Mouse (Mus musculus) gastrocnemius, postnatal 10 days (tissue): ENCODE results near the gene Prkca. TPM values are rescaled to one million over a fixed set of nuclear protein-coding genes. Genes with fewer than 3 reads are reported as not detected.

Experiments used
- DNase-seq: peaks from one replicate; pipeline ENCODE4 v3.0.0; 2021; ENCODE audit warnings: mixed read lengths
- total RNA-seq, 2 experiments: library from RNA; stranded (reverse); gene quantifications; 2 replicates each; pipeline ENCODE4 v1.2.3; 2021

The Prkca gene
- total RNA-seq, 2 experiments from 2014 or later, result 47.6 to 51.0 TPM

DNA sequence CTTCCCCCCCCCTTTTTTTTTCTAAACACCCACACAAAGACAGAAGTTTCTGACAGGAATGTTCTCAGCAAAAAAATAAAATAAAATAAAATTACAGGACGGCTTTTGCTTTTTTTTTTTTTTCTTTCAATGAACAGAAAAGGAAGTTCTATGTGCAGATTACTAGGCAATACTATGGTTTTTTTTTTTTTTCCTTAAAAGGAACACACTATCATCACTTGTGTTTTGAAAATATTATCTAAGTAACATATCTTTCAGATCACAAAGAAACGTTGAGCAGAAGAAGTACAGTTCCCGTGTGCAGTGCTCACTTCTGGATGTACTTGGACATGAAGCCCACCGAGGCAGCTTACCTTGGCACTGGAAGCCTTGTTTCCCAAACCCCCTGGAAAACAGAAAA, 3.4 kb downstream of the Prkca start:
- DNase-seq, result no peak

DNA sequence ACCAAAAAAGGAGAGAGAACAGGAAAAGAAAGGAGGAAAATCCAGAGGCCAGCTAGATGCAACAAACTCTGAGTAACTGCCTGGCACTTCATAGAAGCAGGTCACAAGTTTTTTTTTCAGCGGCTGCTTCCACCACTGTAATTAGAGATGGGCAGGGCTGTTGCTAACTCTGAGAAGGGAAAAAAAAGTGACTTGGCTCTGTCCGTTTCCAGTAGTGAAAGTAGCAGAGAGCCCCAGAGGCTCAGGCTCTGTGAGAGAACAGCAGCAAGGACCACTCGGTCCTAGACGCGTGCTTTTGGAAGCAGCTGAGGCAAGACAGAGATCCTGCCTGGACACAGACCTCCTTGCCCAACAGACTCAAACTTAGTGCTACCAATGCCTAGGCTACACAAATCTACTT, 7.3 kb downstream of the Prkca start:
- DNase-seq, result peak; percentile 15

DNA sequence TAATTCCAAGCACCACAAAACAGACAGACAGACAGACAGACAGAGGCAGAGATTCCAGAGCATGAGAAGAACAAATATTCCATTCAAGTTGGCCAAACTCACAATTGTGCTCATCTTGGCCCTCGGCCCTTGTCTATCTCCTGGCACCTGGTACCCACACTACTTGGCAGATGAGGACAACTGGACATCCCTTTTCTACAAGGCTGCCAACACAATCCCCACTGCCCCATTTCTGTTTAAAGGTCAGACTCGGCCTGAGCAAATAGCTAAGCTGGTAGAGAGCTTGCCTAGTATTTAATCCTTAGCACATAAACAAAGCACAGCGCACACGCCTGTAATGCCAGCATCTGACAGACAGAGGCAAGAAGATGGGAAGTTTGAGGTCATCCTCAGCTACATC, 8.2 kb downstream of the Prkca start:
- no peak for DNase-seq

- DNase-seq, result no peak
These were observed 9.1 kb downstream of the Prkca start for GRCm38 (mm10) chr11:108334658-108335057.

DNA sequence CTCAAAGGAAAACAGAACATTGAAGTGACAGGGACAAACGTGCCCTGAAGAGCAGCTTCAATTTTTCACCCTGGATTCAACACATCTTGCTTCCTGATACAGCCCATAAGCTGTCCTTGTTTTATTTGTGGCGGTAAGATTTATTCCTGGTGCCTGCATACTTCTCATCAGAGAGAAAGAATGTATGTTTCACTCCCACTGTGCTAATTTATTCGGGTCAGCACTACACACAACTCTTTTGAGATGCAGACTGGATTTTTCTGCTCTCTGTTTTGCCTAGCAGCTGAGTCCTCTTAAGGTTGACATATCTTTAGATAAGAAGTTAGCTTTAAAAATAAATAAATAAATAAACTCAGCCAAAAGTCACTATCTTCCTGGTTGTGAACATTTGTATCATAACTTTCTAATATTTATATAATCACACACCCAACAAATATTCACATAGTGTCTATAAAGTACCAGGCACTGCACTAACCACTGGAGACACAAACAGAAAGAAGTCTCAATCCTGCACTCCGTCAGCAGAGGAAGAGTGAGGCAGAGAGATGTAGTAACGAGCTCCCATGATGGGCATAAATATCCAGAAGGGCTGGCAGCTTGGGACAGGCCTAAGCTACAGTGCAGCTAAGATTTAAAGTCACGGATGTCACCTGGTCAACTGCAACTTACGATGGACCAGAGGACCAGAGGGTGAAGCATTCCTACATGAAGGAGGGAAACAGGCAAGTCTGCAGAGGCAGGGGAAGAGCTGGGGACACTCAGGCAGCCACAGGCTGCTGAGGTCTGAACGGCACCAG, 9.9 kb downstream of the Prkca start:
- DNase-seq, result no peak

GRCm38 (mm10) chr11:108333006-108333405, 10.7 kb downstream of the Prkca start:
- DNase-seq, result no peak

DNA sequence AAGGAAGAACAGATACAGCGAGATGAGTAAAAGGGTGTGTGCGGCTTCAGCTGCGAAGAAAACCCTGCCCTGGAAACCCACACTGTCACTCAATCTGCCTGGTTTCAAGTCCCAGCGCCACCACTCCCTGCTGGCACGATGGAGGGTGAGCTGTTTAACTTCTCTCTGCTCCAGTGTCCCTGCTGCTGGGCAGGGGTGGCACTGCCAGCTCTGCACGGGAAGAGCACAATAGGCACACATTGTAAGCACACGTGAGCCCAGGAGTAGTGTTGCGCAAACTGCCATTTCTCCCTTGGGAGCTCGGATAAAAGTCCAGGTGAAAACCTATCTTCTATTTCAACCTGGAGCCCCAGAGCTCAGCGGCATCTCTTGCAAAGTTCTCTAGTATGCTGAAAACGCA, 12.9 kb downstream of the Prkca start:
- no peak for DNase-seq

DNA sequence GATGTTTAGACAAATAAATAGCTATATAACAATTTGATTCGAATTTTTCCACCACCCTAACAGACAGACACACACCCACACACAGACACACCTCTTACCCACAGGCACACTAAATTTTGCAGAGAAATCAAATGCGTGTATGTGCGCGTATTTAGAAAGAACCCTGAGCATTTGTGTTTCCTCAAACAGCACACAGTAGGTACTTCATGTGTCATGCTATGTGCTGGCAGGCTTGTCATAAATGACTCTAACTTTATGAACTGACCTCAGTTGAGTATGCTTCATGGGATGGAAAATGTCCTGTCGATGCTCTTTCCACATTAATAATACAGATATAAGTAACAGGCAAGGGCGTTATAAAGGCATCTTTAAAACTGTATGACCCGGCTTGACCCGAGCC, 17.8 kb downstream of the Prkca start:
- DNase-seq, result no peak

GRCm38 (mm10) chr11:108322156-108322555, 21.6 kb downstream of the Prkca start:
- DNase-seq, result no peak

GRCm38 (mm10) chr11:108320561-108320960, 23.2 kb downstream of the Prkca start:
- no peak for DNase-seq

GRCm38 (mm10) chr11:108319162-108319561, 24.6 kb downstream of the Prkca start:
- DNase-seq, result no peak

GRCm38 (mm10) chr11:108317878-108318277, 25.9 kb downstream of the Prkca start:
- DNase-seq, result no peak

- no peak for DNase-seq
These were observed 28.0 kb downstream of the Prkca start for GRCm38 (mm10) chr11:108315736-108316135.

DNA sequence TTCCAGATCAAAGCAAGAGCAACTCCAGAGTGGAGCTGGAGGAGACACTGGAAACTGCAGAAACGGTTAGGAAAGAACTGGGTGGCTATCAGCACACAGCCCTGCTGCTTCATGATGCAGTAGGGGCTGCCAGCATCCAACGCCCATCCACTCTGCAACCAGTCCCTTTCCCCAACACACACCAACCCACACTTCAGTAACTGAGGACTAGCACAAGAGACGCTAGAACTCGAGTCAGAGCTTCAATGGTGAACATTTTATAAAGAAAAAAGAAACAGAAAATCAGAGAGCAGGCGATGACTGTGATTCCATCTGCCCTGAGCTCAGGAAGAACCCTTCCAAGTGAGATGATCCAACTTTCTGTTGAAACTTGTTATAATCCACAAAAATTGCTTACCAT, 31.2 kb downstream of the Prkca start:
- no peak for DNase-seq

GRCm38 (mm10) chr11:108311912-108312311, 31.8 kb downstream of the Prkca start:
- no peak for DNase-seq

DNA sequence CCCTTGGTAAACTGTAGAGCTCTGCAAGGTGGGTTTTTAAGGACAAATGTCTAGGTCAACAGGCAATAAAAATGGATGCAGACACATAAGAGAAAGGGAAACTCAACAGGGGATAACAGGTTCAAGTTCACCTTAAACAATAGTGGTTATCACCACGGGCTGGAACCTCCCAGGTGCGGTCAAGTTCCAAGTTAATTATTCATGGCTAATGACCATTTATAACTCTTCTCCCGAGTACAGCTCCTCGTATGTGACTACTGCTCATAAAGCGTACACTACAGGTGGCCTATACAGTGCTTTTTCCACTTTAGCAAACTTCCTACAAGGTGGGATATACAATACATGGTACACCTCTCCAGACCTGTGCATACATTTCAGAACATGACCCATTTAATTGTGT, 33.9 kb downstream of the Prkca start:
- DNase-seq, result no peak

DNA sequence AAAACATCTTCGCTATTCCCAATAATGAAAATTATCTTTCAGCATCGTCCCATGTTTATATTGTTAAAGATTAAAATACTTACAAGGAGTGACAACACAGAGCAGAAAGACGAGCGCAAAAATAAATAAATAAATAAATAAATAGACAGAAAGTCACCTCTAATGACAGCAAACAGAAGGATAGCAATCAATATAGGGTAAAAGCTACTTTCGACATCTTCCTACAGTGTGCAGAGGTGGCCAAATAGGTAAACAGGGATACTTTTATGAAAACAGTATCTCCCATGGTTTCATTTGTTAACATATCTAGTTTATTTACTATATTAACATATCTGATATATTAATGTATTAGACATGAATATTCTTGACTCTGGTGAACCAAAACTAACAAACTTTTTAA, 35.5 kb downstream of the Prkca start:
- DNase-seq, result no peak

GRCm38 (mm10) chr11:108307258-108307657, 36.5 kb downstream of the Prkca start:
- no peak for DNase-seq

DNA sequence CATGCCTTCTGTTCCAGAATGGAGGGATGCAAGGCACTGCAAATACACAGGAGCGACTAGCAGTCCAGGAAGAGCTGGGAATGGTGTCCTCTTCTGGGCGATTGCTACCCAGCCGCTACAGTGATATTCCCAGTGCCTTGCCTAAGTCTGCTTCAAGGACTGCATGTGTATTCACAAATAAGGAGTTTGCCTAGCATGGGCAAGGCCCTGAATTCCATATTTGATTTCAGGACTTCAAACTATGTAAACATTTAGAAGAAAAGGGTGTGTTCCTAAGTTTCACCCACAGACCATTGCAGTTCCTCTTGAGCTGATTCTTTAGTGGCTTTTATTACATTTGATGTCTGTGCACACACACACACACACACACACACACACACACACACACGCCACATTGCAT, 39.9 kb downstream of the Prkca start:
- DNase-seq, result no peak

DNA sequence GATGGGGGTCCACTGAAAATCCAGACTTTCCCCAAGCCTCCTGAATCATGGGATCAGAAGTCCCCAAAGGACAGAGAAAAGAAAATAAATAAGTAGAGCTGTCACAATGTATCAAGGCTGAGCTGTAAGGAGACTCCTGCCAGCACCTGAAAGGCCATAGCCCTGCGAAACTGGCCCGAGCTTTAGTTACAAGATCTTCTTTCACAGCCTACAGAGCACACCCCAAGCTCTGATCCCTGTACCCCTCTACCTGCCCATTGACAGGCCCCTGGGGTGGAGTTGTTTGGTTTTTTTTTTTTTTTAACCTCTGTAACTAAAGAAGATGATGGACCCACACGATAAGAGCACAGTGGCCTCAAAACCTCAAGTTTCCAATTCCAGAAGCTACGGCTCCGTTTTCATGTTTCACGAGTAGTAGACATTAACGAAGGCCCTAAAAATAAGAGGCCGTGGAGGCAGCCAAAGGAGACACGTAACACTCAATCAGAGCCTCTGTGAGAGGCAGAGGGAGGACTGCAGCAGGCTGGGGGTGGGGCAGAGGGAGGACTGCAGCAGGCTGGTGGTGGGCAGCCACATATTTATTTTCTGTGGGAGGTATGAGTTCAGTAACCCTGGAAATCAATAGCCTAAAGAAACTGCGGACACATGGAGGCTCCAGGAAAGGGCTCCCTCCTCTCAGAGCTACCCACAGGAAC, 41.8 kb downstream of the Prkca start:
- DNase-seq, result no peak

DNA sequence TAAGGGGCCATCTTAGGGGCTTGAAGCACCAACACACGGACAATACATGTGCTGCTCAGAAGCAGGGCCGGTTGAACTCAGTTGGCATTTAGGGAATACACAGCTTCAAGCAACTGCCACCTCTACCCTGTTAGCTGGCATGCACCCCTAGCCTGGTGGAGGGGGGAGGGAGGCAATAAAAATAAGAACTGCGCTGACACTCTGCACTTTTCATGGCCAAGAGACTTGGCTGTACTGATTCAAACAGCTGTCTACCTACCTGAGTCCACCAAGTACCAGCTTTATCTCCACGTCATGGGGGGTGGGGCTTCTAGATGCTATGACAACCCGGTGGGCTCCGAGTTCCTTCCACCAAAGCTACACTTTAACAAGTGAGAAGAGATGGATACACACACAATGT, 42.7 kb downstream of the Prkca start:
- DNase-seq, result no peak

- no peak for DNase-seq
These were observed 43.3 kb downstream of the Prkca start for GRCm38 (mm10) chr11:108300443-108300842.

- DNase-seq, result peak; percentile 19
These were observed 43.8 kb downstream of the Prkca start for GRCm38 (mm10) chr11:108299913-108300312.

DNA sequence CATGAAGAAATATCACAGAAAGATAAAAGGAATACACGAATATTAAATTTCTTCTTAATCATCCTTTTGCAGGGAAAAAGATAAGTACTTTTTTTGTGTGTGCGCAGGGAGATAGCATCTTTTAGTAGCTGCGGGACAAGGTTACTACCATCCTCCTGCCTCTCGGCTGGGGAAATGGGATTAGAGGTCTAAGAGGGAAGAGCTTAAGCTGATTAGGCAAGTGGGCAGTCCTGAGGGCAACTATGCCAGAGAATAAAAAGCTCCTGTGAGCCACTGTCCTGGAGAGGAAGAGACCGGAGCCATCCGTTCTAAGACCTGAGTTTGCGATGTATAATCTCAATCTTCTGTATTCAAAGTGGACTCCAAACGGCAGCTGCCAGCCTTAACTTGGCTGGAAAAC, 45.8 kb downstream of the Prkca start:
- no peak for DNase-seq
